Mouse (Mus musculus) midbrain, embryonic 16.5 days (tissue): ENCODE results near the gene Irf1. TPM values are rescaled to one million over a fixed set of nuclear protein-coding genes. Genes with fewer than 3 reads are reported as not detected.

Experiments used
- ATAC-seq: fragments of 200-750 bp; cut with Nextera tagmentation; 2 replicates; pipeline ENCODE4 v1.8.0; 2017; ENCODE audit warnings: moderate TSS enrichment
- H3K27ac ChIP-seq: fragments of 300-500 bp; sonication (generic); 2 replicates; pipeline ENCODE4 v1.5.1; 2014; ENCODE audit warnings: mild to moderate bottlenecking, low read length, mixed read lengths
- H3K27me3 ChIP-seq: fragments of 300-500 bp; sonication (generic); 2 replicates; pipeline ENCODE4 v1.6.1; 2014; ENCODE audit warnings: low read depth, low read length, mixed read lengths; ENCODE audit not compliant: control insufficient read depth, insufficient read depth
- H3K36me3 ChIP-seq: fragments of 300-500 bp; sonication (generic); 2 replicates; pipeline ENCODE4 v1.6.1; 2014; ENCODE audit warnings: mild to moderate bottlenecking, low read length, moderate library complexity, mixed read lengths; ENCODE audit not compliant: control insufficient read depth, insufficient read depth
- H3K4me1 ChIP-seq: fragments of 300-500 bp; sonication (generic); 2 replicates; pipeline ENCODE4 v1.6.1; 2014; ENCODE audit warnings: mild to moderate bottlenecking, low read length, mixed read lengths; ENCODE audit not compliant: control insufficient read depth, insufficient read depth
- H3K4me2 ChIP-seq: fragments of 300-500 bp; sonication (generic); 2 replicates; pipeline ENCODE4 v1.6.1; 2014; ENCODE audit warnings: mild to moderate bottlenecking, low read length, mixed read lengths
- H3K4me3 ChIP-seq: fragments of 300-500 bp; sonication (generic); 2 replicates; pipeline ENCODE4 v1.5.1; 2014; ENCODE audit warnings: low read depth, mild to moderate bottlenecking, low read length, moderate library complexity, mixed read lengths
- H3K9ac ChIP-seq: fragments of 300-500 bp; sonication (generic); 2 replicates; pipeline ENCODE4 v1.6.1; 2014; ENCODE audit warnings: low read depth, low read length, mixed read lengths
- H3K9me3 ChIP-seq: fragments of 300-500 bp; sonication (generic); replicated peaks from 2 replicates; pipeline ENCODE4 v1.6.1; 2014; ENCODE audit warnings: mild to moderate bottlenecking, low read length, mixed read lengths; ENCODE audit not compliant: control insufficient read depth, poor library complexity, severe bottlenecking
- WGBS: fragments of 180-500 bp; shearing (Covaris S2); extraction: QIAGEN DNeasy Blood & Tissue Kit; methylation state at CpG from one replicate; pipeline ENCODE4 v1.1.7; 2014; 5-methylcytosine and 5-hydroxymethylcytosine counted together
- polyA plus RNA-seq: library from polyadenylated mRNA; unstranded; fragments of >200 nt; fragmentation: Nextera tagmentation; extraction: Ambion mirVana; gene quantifications from 2 replicates; pipeline ENCODE4 v1.2.1, GENCODE M21; 2015

Irf1 gene
- polyA plus RNA-seq, 1 experiment from 2014 or later = 2.2 TPM

DNA sequence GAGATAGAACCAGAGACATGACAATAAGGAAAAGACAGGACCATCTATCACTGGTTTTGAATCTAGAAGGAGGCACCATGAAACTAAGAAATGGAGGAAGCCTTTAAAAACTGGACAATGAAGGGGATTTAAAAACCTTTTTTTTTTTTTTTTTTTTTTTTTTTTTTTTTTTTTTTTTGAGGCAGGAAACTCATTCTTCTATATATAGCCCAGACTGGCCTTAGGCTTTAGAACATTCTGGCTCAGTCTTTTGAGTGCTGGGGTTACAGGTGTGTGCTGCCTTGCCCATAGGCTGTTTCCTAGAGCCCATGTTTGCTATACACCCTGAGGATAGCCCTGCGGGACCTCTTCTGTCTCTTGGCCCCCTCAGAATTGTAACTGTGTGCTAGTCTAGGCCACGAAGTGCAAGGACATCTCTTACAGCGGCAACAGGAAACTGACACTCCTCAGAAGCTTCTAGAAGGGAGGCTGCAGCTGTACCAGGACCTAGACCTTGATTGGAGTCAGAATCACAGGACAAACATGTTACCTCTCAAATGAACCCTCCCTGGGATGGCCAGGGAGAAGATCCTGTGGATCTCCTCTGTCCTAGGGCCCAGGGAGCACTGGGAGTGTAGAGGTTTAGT, 15.6 kb downstream of the Irf1 start:
- ATAC-seq = no peak
- no peaks in the 10 kb centered on the region for H3K36me3 ChIP-seq
- H3K9ac ChIP-seq = no peak overlapping the region
- WGBS = 93% methylated on average over 3 of the region's 3 CpGs
- H3K9me3 ChIP-seq = no peaks in the 10 kb centered on the region
- H3K4me2 ChIP-seq = no peak overlapping the region
- no peak overlapping the region for H3K27ac ChIP-seq
- H3K4me1 ChIP-seq = no peaks in the 10 kb centered on the region
- no peak overlapping the region for H3K4me3 ChIP-seq
- H3K27me3 ChIP-seq = no peaks in the 10 kb centered on the region

DNA sequence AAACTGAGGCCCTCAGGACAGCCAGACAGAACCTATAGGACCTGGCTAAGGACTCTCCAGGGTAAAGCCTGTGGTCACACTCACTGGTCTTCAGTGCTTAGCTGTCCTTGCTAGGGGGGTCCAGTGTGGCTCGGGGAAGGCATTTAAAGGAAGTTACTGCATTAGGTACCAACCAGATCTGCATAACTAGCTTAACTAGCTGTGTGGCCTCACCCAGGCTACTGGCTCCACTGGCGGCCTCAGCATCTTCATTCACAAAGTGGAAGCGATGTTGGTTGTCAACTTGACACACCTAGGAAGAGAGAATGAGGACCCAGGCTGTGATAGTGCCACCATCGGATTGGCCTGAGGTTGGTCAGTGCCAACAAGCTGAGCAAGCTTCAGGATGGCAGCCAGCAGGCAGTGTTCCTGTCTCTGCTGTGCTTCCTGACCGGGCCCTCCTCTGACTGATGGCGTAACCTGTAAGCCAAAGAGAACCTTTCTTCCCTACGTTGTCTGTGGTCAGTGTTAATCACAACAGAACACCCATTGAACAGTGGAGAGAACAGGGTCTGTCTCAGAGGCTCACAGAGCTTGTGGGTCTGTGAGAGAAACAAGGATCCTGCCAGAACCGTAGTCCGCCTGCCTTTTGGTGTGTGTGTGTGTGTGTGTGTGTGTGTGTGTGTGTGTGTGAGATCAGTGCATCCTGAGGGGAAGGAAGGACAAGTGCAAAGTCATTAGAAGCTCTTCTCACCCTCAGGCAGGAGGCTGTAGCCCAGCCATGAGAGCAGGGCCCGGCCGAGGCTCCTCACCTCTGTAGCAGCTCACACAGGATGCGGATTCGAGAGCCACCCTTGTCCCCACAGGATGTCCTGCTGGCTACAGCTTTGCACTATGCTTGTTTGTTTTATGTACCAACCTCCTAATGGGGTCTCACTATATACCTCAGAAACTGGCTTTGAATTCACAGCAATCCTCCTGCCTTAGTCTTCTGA, 16.5 kb downstream of the Irf1 start:
- H3K4me2 ChIP-seq = no peak overlapping the region
- H3K4me3 ChIP-seq = no peak overlapping the region
- WGBS = 86% methylated on average over 13 of the region's 13 CpGs
- no peak overlapping the region for H3K27ac ChIP-seq
- no peaks in the 10 kb centered on the region for H3K4me1 ChIP-seq
- H3K9ac ChIP-seq = no peak overlapping the region
- no peaks in the 10 kb centered on the region for H3K36me3 ChIP-seq
- no peaks in the 10 kb centered on the region for H3K27me3 ChIP-seq
- ATAC-seq = no peak
- H3K9me3 ChIP-seq = no peaks in the 10 kb centered on the region

DNA sequence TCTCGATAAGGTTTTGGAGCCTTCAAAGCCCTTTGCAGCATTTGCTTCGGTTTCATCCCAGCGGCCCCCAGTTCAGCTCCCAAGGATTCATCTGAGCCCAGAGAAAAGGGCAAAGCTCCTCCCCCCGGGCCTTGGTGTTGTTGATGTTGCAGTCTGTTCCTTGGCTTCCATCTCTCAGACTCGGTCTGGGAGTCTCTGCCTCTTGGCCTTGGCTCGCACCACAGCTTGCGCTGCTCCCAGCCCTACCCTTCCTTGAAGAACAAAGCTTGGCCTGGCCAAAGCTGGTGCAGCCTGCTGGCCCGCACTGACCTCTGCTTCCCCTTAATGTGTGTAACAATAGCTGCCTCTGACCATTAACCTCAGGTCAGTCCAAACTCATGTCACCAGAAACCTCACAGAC, 18.4 kb downstream of the Irf1 start:
- WGBS = 72% methylated on average over 8 of the region's 8 CpGs

DNA sequence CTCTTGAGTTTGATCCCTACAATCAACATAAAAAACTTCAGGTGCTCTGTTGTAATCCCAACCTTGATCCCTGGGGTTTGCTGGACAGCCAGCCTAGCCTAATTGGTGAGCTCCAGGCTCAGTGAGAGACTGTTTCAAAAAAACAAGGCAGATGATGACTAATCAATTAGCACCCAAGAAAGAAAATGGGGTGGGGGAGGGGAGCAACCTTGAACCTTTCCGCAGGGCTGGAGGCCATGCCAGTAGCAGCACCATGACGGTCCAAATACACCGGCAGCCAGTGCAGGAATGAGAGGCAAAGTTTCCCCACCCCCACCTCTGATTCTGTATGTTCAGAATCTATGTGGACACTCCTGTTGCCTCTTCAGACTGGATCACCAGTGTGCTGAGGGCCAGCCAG, 19.5 kb downstream of the Irf1 start:
- Histone ChIP-seq H3K9ac (no peak overlapping the region), H3K9me3 (no peaks in the 10 kb centered on the region), H3K27ac (no peak overlapping the region), H3K27me3 (no peaks in the 10 kb centered on the region), H3K4me2 (no peak overlapping the region), H3K36me3 (no peaks in the 10 kb centered on the region), H3K4me3 (no peak overlapping the region), H3K4me1 (no peaks in the 10 kb centered on the region)
- WGBS = 73% methylated on average over 3 of the region's 3 CpGs
- ATAC-seq = no peak

More for the DNA sequence above, 18.4 kb downstream of the Irf1 start:
- Histone ChIP-seq H3K27ac (no peak overlapping the region), H3K4me2 (no peak overlapping the region), H3K9me3 (no peaks in the 10 kb centered on the region), H3K27me3 (no peaks in the 10 kb centered on the region), H3K36me3 (no peaks in the 10 kb centered on the region), H3K4me3 (no peak overlapping the region), H3K9ac (no peak overlapping the region), H3K4me1 (no peaks in the 10 kb centered on the region)
- no peak for ATAC-seq

DNA sequence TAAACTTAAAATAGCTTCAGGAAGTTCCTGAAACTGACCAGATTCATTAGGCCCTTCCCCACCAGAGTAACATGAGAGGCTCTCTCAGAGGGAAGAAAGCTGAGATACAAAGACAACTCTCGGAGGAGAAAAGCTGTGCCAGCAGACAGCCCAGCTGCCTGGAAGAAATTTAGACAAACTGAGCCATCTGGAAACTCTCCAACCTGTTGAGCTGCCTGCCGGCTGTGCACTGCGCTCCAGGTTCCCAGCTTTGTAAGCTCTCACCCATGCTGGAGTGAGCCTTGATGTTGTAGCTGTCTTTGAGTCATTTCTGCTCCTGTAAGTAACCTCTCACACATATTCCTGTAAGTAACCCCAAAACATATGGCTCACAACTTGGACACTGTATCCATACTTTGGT, 23.2 kb downstream of the Irf1 start:
- no peak overlapping the region for H3K9ac ChIP-seq
- WGBS = 64% methylated on average over 3 of the region's 3 CpGs
- ATAC-seq = no peak
- H3K9me3 ChIP-seq = no peaks in the 10 kb centered on the region
- peaks cover 4% of the 10 kb centered on the region; the same call in 1 of the 2 replicates for H3K4me1 ChIP-seq
- no peak overlapping the region for H3K4me3 ChIP-seq
- no peaks in the 10 kb centered on the region for H3K27me3 ChIP-seq
- no peak overlapping the region for H3K27ac ChIP-seq
- no peaks in the 10 kb centered on the region for H3K36me3 ChIP-seq
- H3K4me2 ChIP-seq = no peak overlapping the region

DNA sequence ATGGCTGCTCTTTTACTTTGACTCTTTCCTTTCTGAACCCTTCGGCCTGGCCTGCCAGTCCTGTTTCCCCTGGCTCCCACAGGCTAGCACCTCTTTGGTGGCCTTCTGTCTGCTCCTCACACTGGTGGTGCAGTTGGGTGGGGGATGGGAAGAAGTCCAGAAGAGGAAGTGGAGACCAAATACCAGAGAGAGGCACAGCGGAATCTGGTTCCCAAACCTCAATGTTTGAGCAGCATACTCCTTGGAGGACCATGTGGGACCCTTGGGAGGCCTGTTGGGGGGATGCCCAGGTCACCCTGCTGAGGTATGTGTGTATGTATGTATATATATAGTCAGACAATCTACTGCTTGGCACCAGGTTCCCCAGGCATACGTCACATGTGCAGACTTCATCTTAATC, 24.2 kb downstream of the Irf1 start:
- Histone ChIP-seq H3K4me2 (no peak overlapping the region), H3K27me3 (no peaks in the 10 kb centered on the region), H3K9me3 (no peaks in the 10 kb centered on the region), H3K9ac (no peak overlapping the region), H3K27ac (no peak overlapping the region), H3K4me3 (no peak overlapping the region), H3K4me1 (peaks cover 4% of the 10 kb centered on the region; the same call in 1 of the 2 replicates), H3K36me3 (no peaks in the 10 kb centered on the region)
- 69% methylated on average over 3 of the region's 3 CpGs for WGBS
- no peak for ATAC-seq

DNA sequence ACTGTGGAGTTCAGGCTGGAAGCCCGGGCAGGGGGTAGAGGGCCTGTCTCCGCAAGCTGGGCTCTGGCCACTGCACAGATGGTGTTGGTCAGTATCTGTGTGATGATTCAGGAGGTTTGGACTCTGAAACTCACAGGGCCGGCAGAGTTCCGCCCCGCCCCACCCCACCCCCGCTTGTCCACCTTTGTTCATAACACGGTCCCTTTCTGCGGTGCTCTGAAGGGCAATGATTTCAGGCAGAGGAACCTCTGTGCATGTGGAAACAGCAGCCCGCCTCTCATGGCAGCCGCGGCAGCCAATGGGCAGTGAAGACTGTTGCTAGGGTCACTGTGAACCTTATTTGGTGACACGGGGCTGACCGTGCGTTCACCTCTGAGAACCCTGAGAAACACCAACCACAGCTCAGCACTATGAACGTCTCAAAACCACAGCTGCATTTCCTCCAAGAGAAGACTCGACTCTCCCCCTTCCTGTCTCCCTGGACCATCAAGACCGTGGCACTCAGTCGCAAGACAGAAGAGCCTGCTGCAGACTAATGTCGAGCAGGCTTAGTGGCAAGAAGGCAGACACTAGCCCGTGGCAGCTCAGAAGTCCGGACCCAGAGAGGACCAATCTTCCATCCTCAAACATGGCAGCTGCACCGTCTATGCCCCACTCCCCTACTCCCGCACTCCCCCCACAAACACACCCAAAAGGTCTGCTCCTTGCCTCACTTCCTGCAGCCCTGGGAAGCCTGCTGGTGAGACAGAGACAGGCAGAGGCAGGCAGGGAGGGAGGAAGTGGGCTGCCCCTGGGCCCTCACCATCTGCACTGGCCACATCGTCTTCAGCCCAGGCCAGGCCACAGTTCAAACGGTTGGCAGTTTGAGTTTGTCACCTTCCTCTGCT, 25.1 kb downstream of the Irf1 start:
- 80% methylated on average over 25 of the region's 25 CpGs for WGBS
- peaks cover 4% of the 10 kb centered on the region; the same call in 1 of the 2 replicates for H3K4me1 ChIP-seq
- no peak for ATAC-seq

DNA sequence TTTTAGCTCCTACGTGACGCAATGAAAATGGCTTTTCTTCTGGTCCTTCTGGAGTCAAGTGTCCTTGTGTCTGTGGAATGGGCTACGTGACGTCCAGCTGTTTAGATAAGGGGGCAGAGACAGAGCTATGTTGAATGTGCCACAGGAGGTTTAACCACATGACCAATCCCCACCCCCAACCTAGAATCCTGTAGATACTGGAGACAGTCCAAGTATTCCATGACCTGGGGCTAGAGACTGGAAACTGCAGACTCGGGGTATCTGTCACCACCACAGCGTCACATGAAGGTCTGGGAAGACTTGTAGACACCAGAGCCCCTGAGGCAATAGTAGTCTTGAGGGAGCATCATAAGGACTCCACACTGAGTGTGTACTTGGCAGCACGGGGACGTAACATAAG, 26.0 kb downstream of the Irf1 start:
- Histone ChIP-seq H3K36me3 (no peaks in the 10 kb centered on the region), H3K9ac (no peak overlapping the region), H3K4me2 (no peak overlapping the region), H3K4me1 (peaks cover 4% of the 10 kb centered on the region; the same call in 1 of the 2 replicates), H3K9me3 (no peaks in the 10 kb centered on the region), H3K27me3 (no peaks in the 10 kb centered on the region), H3K4me3 (no peak overlapping the region), H3K27ac (no peak overlapping the region)
- no peak for ATAC-seq
- WGBS = 78% methylated on average over 8 of the region's 8 CpGs

More for the DNA sequence above, 25.1 kb downstream of the Irf1 start:
- no peak overlapping the region for H3K4me2 ChIP-seq
- H3K27ac ChIP-seq = no peak overlapping the region
- no peak overlapping the region for H3K9ac ChIP-seq
- no peaks in the 10 kb centered on the region for H3K27me3 ChIP-seq
- H3K9me3 ChIP-seq = no peaks in the 10 kb centered on the region
- no peak overlapping the region for H3K4me3 ChIP-seq
- no peaks in the 10 kb centered on the region for H3K36me3 ChIP-seq
